Mouse (Mus musculus) myocyte (in vitro differentiated cells): ENCODE measurements around the gene Zbtb37.

Experiments
- E2F4 ChIP-seq: IDR thresholded peaks from one replicate; pipeline ENCODE4 v1.6.1; 2011; ENCODE audit warnings: mild to moderate bottlenecking, control low read depth, moderate library complexity; ENCODE audit not compliant: insufficient read depth
- MAX ChIP-seq: IDR thresholded peaks from one replicate; pipeline ENCODE4 v1.6.1; 2011; ENCODE audit warnings: low read depth, mild to moderate bottlenecking, control low read depth
- POLR2A ChIP-seq: IDR thresholded peaks from one replicate; pipeline ENCODE4 v1.6.1; 2011; ENCODE audit warnings: low read depth, mild to moderate bottlenecking, control low read depth, moderate library complexity; ENCODE audit not compliant: insufficient read length
- TCF12 ChIP-seq: IDR thresholded peaks from one replicate; pipeline ENCODE4 v1.6.1; 2011; ENCODE audit warnings: mild to moderate bottlenecking, control low read depth; ENCODE audit not compliant: poor library complexity, insufficient read depth, severe bottlenecking

DNA sequence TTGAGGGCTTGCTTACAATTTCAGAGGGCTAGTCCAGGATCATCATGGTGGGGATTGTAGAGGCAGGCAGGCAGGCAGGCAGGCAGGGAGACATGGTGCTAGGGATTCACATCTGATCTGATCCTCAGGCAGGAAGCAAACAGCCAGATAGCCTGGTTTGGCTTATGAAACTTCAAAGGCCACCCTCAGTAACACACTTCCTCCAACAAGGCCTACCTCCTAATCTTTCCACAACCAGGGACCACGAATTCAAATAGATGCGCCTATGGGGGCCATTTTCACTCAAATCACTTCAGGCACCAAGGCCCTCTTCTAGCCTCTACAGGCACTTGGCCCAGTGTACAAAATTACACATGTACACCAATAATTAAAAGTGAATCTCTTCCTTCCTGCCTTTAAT, 7.5 kb downstream of the Zbtb37 start:
- no peak for TF ChIP-seq MAX
- no peak for TF ChIP-seq E2F4
- TF ChIP-seq POLR2A = no peak
- TF ChIP-seq TCF12 = no peak
